Mouse (Mus musculus) skeletal muscle tissue, adult 2 months (tissue): ENCODE data around the gene Gm20388.

Experiments
- DNase-seq: peaks from one replicate; pipeline ENCODE4 v3.0.0-alpha.2; 2012; ENCODE audit warnings: low read depth, low spot score

Gene Gm20388

DNA sequence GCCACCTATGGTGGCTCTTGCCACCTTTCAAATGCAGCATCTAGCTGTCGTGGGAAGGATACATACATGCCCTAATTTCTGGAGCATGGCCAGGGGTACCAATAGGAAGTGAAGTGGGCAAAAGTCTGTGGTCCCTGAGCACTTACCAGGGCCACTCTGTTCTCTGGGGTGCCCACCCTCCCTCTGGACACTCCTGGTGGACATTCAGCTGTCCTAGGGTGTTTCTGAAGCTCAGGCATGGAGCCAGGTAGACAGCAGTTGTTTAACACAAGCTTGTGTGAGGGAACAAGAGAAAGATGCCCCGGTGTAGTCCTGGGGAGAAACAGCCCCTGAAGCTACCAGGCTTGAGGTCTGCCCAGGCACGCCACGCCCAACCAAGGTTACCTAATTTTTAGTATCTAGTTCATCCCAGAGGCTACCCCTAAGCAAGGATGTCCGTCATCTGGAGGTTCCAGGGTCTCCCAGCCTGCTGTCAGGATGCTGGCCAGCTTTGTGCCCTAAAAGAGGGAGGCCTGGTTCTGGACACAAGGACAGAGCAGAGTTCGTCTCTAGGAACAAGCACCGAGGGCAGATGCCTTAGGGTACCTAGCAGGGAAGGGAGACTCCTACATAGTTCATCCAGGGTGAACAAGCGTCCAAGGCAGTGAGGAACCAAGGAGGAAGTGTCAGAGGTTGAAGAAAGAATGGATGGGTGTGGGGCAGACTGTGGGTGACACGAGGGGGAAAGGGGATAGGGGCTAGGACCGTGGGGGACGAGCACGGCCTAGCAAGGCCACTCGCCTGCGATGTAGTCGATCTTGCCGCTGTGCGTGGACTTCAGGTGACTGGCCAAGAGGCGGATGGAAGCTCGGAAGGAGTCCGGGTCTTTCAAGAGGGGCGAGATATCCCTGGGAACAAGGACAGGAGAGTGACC, 2665.3 kb downstream of the Gm20388 start:
- DNase-seq = no peak

GRCm38 (mm10) chr8:122576648-122577022, 2666.0 kb downstream of the Gm20388 start, which contains the start of gene Aprt:
Gene Aprt (minus strand): TSS chr8:122576909.
- peak; percentile 77 for DNase-seq

GRCm38 (mm10) chr8:122577116-122577515, 2666.5 kb downstream of the Gm20388 start:
- no peak for DNase-seq

DNA sequence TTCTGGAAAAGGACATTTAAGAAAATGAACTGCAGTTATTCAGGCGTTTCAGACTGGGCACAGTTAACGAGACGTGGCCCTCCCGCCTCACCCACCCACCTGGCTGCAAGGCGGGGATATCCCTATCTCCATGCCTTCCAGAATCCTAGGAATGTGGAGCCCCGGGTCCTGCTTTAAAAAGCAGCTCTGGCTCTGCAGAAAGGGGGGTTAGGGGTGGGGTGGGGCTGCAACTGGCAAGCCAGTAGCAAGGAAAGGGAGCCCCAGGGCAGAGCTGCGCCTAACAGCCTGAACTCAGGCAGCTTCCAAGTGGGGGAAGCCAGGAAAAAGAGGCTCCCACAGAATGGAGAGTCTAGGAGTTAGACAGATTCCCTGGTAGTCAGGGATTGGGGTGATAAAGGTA, 2668.6 kb downstream of the Gm20388 start:
- no peak for DNase-seq

DNA sequence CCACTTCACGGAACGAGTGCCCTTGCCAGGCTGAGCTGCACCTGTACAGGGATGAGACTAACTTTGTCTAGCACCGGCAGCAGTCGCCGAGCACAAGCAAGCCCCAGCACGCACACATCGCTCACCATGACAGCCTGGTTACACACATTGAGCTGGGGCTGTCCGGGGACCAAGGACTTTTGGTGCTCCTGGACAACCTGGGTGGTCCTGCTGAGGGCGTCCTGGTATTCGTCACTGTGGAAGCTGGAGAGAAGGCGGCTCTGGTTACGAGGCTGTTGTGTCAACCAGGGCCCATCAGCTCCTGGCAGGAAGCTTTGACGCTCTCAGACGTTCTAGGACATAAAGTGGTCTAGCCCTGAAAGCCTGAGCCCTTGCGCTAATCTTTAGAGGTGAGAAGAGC, 2670.3 kb downstream of the Gm20388 start:
- DNase-seq = no peak

DNA sequence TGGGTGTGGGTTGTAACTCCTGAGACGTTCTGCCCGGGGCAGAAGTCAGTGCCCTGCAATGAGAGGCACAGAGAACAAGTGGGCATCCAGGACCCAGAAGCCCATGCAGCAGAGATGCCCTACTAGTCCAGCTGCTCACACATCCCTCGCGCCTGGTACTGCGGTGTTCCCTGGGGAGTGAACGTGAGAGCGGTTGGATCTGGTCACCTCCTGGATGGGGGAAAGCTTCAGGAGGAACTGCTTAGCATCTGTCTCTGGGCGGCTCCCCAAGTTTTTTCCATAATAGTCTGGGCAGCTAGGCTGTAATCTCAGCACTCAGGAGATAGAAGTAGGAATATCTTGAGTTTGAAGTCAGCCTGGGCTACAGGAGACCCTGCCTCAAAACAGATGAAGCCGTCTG, 2674.3 kb downstream of the Gm20388 start:
- DNase-seq = no peak

GRCm38 (mm10) chr8:122585411-122585891, 2674.8 kb downstream of the Gm20388 start:
- no peak for DNase-seq

GRCm38 (mm10) chr8:122586171-122586570, 2675.5 kb downstream of the Gm20388 start:
- DNase-seq = no peak

GRCm38 (mm10) chr8:122586749-122587148, 2676.1 kb downstream of the Gm20388 start:
- no peak for DNase-seq

GRCm38 (mm10) chr8:122593240-122593639, 2682.6 kb downstream of the Gm20388 start:
- no peak for DNase-seq

DNA sequence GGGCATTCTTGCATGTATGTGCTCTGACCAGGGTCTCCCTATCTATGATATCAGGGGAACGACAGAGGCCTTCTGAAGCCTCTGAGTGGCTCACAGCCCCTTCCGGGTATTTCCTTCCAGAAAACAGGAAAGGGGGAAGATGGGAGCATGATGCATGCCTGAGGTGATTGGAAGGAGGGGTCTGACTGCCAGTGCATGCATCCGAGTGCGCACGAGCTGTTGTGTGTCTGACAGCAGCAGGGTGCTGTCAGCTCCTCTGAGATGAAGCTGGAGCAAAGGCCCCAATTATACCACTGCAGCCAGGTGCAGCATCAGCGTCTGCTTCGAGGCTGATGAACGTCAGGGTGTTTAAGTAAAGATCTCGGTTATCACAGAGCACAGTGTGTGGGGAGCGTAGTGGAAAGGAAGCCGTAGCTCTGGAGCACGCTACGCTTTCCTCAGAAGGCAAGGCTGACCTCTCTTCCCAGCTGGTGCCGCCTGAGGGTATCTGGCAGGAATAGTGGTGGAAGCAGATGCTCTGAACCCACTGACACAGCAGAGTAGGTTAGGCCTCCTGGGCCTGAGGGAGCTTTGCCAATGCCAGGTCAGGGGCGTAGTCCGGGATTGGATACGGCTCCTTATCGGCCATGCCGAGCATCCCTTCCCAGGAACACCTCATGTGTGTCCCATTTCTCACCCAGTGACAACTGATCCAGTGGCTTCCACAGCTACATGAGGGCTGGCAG, 2683.3 kb downstream of the Gm20388 start:
- no peak for DNase-seq

DNA sequence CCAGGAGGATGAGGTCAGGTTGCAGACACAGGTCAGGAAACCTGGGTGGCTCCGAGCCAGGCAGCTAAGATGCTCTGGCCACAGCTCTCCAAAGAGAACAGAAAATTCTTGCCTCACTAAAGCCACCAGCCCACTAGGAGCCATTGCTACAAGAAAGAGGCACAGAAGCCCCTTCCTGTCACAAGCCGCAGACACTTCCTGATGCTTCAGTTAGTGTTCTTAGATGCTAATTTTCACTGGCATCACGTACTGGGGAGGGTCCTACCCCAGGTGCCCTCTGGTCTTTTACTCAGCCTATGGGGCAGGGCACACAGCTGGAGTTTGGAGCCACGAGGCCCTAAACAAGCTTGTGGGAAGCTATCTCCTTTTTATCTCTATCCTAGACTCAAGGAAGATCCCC, 2685.4 kb downstream of the Gm20388 start:
- DNase-seq = no peak

- DNase-seq = no peak
Observed at GRCm38 (mm10) chr8:122600666-122601065, 2690.0 kb downstream of the Gm20388 start.

- DNase-seq = no peak
Observed at GRCm38 (mm10) chr8:122604640-122605039, 2694.0 kb downstream of the Gm20388 start.

DNA sequence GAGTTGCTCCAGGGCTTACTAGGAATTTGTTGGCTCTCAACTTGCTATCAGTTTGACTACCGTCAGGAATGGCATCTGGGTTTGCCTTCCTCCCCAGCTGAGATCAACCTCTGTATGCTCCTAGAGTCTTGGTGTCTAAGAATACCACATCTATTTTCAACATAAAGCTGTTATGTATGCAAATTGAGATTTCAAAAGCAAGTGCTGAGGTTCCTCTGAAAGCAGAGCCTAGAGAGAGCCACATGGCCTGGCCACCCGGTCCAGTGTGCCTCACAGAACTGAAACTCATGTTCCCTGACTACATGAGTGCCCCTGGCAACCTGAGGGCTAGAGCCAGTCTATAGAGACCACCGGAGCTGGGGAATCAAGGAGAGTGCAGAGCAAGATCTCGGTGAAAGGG, 2694.7 kb downstream of the Gm20388 start:
- DNase-seq = no peak

- no peak for DNase-seq
Observed at GRCm38 (mm10) chr8:122606810-122607209, 2696.2 kb downstream of the Gm20388 start.

DNA sequence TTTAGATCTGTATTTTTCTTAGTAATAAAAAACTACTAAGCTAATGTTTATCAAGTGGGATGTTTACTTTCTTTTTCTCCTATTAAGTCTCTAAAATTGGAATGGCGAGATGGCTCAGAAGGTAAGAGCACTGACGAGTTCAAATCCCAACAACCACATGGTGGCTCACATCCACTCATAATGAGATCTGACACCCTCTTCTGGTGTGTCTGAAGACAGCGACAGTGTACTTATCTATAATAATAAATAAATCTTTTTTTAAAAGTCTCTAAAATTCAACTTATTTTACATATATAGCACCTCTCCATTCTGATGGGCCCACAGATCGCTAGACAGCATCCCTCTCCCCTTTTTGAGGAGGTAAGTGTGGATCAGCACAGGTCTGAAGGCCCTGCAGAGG, 2699.6 kb downstream of the Gm20388 start:
- DNase-seq = no peak

DNA sequence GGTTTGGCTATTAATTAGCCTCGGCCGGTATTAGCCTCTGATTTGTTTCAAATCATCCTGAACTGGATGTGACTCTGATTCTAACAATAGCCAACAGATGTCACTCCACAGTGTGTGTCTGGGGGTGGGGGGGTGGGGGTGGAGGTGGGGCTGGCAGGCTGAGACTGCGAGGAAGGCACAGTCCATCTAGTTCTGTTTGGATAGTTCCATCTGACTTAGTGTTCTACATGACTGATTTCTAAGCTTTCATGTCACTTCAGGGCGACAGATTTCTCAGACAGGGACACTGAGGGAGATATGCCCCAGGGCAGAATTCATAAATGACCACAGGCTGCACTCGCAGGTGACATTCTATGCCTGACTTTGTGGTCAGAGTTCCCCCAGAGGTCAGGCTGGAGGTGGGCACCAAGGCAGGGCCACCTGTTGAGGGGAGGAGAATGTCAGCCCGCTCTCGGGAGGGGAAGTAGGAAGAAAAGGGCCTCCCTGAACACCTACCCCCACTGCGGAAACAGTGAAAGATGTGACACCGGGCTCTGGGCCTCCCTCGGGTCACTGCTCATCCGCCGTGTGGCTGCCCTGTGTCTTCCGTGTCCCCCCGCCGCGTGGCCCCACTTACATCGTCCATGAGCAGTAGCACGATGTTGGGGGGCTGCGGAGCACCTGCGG, 2700.1 kb downstream of the Gm20388 start:
- DNase-seq = no peak

DNA sequence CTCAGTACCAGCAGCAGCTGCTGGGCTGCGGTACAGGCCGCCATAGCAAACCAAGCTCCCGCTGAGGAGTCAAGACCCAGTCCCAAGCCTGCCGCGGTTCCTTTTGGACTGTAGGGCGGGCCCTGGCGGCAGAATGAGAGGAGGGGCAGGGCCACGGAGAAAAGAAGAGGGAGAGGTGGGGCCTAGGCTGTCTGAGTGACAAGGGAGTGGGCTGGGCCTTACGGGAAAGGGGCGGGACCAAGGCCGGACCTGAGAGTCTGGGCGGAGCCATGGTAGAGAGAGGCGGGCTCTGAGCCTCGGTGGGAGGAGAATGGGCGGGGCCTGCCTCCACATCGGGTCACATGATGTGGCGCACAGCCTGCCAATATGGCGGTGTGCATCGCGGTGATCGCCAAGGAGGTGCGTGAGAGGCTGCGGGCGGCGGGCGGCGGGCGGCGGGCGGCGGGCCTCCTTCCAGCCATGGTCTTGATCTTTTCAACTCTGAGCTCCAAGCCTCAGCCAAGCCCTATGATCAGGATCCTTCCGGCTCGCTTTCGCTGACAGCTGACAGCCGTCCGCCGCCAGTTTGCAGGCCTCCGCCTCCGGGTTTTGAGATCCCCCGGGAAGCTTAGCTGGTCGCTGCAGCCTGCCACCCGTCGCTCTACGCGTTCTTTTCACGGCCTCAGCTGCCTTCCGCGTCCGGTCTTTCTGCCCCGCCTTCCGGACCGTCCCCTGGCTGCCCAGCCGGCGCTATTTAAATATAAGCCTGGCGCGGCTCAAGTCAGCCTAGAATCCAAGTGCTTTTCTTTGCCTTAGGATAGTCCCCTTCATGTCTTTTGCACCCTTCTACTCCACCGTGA, 2700.9 kb downstream of the Gm20388 start, which contains the start of the genes Galns and Trappc2l:
Gene Galns (minus strand): TSS at position 169 of the 839 bp plus-strand sequence.
Gene Trappc2l (plus strand): TSS at position 346 of the 839 bp plus-strand sequence.
- peak; percentile 98 for DNase-seq

GRCm38 (mm10) chr8:122616181-122616905, 2705.7 kb downstream of the Gm20388 start:
- no peak for DNase-seq
